Mouse (Mus musculus): ENCODE measurements around the gene Tmod4. TPM values are rescaled to one million over a fixed set of nuclear protein-coding genes. Genes with fewer than 3 reads are reported as not detected.
A peak's percentile ranks its signal among the peaks of the same experiment; 100 is the strongest.

The Tmod4 gene
- total RNA-seq, 2 experiments from 2014 or later: 511 to 517 TPM

- intact Hi-C loops (cut with DNase I; ENCODE audit: low total_unique reads): no loop called here
- no peak for DNase-seq
Measured at GRCm38 (mm10) chr3:95164256-95164550, 39.9 kb downstream of the Tmod4 start.

DNA sequence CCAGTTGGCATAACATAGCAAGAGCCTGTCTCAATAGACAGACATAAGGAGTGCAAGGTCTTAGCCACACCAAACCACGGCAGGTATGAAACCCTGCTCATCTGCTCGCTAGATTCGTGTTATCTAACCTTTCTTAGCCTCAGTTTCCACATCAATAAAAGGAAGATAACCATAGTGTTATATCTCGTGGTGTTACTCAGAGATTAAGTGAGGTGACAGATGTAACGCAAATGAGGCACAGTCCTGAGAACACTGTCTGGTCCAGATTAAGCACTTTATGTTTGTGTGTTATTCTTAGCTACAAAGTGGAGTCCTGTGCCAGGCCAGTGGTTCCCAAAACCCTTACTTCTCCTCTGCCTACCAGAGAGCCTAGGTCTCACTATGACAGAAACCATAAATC is 40.6 kb downstream of the Tmod4 start:
- intact Hi-C loops (cut with DNase I; ENCODE audit: low total_unique reads): no loop called here
- no peak for DNase-seq

DNA sequence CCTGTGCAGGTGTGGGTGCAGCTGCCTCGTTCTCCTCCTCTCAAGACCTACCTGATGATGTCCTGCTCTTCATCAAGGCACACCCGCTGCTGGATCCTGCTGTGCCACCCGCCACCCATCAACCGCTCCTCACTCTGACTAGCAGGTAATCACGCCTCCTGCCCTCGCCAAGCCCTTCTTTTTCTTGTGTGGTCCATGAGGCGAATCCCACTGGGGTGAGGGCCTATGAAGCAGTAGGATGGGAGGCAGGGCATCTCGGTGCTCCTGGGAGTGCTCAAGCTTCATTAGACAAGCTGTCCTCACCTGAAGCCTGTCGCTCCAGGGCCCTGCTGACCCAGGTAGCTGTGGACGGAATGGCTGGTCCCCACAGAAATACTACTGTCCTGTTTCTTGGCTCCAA is 45.7 kb downstream of the Tmod4 start:
- DNase-seq: no peak
- intact Hi-C loops (cut with DNase I; ENCODE audit: low total_unique reads): loop anchor here (5.0 kb wide), 1 partner anchor 33 kb away; no protein-coding TSS in a partner anchor

GRCm38 (mm10) chr3:95171105-95171504 is 46.8 kb downstream of the Tmod4 start:
- DNase-seq: no peak
- intact Hi-C loops (cut with DNase I; ENCODE audit: low total_unique reads): loop anchor here (5.0 kb wide), 1 partner anchor 34 kb away; no protein-coding TSS in a partner anchor

DNA sequence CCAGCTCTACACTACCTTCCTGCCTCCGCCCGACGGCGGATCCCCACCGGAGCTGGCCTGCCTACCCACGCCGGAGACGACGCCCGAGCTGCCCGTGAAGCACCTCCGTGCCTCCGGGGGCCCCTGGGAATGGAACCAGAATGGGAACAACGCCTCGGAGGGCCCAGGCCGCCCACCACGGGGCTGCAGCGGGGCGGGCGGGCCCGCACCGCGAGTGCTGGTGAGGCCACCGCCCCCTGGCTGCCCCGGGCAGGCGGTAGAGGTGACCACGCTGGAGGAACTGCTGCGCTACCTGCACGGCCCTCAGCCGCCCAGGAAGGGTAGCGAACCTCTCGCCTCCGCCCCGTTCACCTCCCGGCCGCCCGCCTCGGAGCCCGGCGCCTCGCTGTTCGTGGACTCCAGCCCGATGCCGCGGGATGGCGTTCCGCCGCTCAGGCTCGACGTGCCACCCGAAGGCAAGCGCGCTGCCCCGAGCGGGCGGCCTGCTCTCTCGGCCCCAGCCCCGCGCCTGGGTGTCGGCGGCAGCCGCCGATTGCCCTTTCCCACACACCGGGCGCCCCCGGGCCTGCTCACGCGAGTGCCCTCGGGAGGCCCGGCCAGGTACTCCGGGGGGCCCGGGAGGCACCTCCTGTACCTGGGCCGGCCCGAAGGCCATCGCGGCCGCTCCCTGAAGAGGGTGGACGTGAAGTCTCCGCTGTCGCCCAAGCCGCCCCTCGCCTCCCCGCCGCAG is 48.4 kb downstream of the Tmod4 start:
- intact Hi-C loops (cut with DNase I; ENCODE audit: low total_unique reads): loop anchor here (5.0 kb wide), 1 partner anchor 35 kb away; no protein-coding TSS in a partner anchor
- no peak for DNase-seq

DNA sequence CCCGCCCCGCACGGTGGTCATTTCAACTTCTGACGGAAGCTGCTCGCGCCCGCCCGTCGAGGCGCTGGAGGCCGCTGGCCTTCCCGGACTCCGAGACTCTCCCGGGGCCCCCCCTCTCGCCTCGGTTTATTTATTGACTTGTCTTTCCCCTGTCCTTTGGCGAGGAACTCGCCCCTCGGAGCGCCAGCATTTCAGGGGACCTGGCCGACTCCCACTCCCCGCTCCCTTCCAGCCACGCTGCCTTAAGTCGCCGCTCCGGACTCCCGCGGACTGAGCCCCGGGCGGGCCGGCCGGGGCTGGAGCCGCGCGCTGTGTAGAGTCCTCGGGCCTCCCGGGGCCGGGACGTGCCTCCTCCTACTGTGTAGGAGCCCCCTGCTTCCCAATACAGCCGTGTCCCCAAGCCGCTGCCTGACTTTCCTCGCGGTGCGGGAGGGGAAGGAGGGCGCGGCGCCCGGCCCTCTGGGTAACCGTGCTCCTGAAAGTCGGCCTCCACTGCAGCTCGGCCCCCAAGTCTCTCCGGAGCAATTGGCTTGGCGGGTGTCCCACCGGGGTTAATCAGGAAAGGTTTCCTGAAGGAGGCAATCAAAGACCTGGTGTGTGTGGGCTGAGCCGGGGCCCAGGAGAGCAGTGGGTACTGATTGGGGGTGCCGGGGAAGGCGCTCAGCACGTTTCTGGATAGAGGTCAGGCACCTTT is 49.1 kb downstream of the Tmod4 start:
- peak; percentile 42 for DNase-seq
- intact Hi-C loops (cut with DNase I; ENCODE audit: low total_unique reads): loop anchor here (5.0 kb wide), 1 partner anchor 36 kb away; no protein-coding TSS in a partner anchor

DNA sequence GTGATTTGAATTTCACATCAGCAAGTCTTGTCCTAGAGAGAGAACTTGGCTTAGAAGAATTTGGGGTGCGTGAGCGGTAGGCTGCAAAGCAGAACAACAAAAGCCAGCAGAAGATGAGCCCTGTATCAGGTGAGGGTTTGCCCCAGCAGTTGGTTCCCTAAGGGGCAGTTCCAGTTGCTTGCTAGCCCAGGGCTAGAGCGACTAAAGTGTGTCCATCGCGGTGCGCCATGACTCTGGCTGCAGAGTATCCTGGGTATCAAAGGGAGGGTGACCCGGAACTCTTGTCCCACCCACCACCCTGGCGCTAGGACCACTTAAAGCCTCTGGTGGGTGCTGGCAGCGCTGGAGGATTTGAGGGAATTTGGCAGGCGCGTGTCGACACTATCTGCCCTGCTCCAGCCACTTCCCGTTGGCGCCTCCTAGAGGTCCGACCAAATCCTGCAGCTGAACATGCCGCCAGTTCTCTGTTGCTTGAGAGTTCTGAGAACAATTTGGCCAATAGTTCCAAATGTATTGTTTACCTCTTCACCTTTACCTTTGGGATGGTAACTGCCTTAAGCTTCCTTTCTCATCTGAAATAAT is 49.8 kb downstream of the Tmod4 start:
- intact Hi-C loops (cut with DNase I; ENCODE audit: low total_unique reads): loop anchor here (5.0 kb wide), 1 partner anchor 37 kb away; no protein-coding TSS in a partner anchor

DNA sequence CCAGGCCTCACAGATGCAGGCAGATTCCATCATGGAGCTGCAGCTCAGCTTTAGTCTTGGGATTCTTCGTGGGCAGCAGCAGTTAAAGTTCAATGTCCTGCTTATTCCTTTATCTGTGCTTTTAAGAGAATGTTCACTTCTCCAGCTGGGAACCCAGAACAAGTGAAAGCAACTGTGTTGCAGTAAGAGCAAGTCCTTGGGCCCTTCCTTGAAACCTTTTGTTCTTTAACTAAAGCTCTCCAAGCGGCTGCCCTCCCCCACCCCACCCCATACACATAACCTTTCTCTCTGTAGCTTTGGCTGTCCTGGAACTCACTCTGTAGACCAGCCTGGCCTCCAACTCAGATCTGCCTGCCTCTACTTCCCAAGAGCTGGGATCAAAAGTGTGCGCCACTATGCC is 52.2 kb downstream of the Tmod4 start:
- intact Hi-C loops (cut with DNase I; ENCODE audit: low total_unique reads): no loop called here
- no peak for DNase-seq

More for the DNA sequence above, 49.8 kb downstream of the Tmod4 start:
- peak; percentile 89 for DNase-seq

GRCm38 (mm10) chr3:95177583-95177982 is 53.3 kb downstream of the Tmod4 start:
- intact Hi-C loops (cut with DNase I; ENCODE audit: low total_unique reads): no loop called here
- no peak for DNase-seq

Small RNAs within 50 kb of the gene (microRNA-seq; reads per million reads assigned to microRNA genes)
- gene Mir8099-1: 0 reads per million in 2 experiments

Other genes with a start within 250 kb of the Tmod4 start
- gene Psmb4, start 237.5 kb upstream of the Tmod4 start, total RNA-seq (2021): 100 to 1,000 TPM; 202 to 211 TPM
- gene Selenbp1, start 191.4 kb upstream of the Tmod4 start, total RNA-seq (2021): 1 to 10 TPM; 8.9 to 9.5 TPM
- 1 to 10 TPM; 5.8 to 7.2 TPM for gene Rfx5, start 170.4 kb upstream of the Tmod4 start, total RNA-seq (2021)
- 10 to 100 TPM; 23.5 to 24.1 TPM for gene Pi4kb, start 149.7 kb upstream of the Tmod4 start, total RNA-seq (2021)
- gene Zfp687, start 109.0 kb upstream of the Tmod4 start, total RNA-seq (2021): 10 to 100 TPM; 12.4 to 13.8 TPM
- gene Psmd4, start 81.9 kb upstream of the Tmod4 start, total RNA-seq (2021): 100 to 1,000 TPM; 155 to 162 TPM
- gene Pip5k1a, start 17.5 kb upstream of the Tmod4 start, total RNA-seq (2021): 10 to 100 TPM; 17.4 to 18.9 TPM
- 10 to 100 TPM; 29.6 to 41.0 TPM for gene Vps72, start 13.5 kb upstream of the Tmod4 start, total RNA-seq (2021)
- 10 to 100 TPM; 31.8 to 40.5 TPM for gene Scnm1, start 9.5 kb downstream of the Tmod4 start, total RNA-seq (2021)
- gene Lysmd1, start 9.6 kb downstream of the Tmod4 start, total RNA-seq (2021): 1 to 10 TPM; 7.4 to 8.4 TPM
- gene Tnfaip8l2, start 17.9 kb downstream of the Tmod4 start, total RNA-seq (2021): under 1 TPM; 0.82 to 0.92 TPM
- 100 to 1,000 TPM in 1 of 2 experiments, 10 to 100 TPM in 1; 97.1 to 106 TPM for gene Sema6c, start 36.0 kb downstream of the Tmod4 start, total RNA-seq (2021)
- 1 to 10 TPM; 7.3 to 8.1 TPM for gene Gabpb2, start 93.4 kb downstream of the Tmod4 start, total RNA-seq (2021)
- 10 to 100 TPM; 18.8 to 24.5 TPM for gene Cdc42se1, start 104.3 kb downstream of the Tmod4 start, total RNA-seq (2021)
- gene Mllt11, start 107.7 kb downstream of the Tmod4 start, total RNA-seq (2021): 10 to 100 TPM; 41.2 to 43.5 TPM
- gene Gm128, start 117.1 kb downstream of the Tmod4 start, total RNA-seq (2021): under 1 TPM in 1 of 2 experiments, not detected in 1; 0.16 TPM
- not detected for gene Bnipl, start 126.7 kb downstream of the Tmod4 start, total RNA-seq (2021)
- 10 to 100 TPM; 19.6 to 22.5 TPM for gene Mindy1, start 156.9 kb downstream of the Tmod4 start, total RNA-seq (2021)
- 10 to 100 TPM; 35.3 to 35.6 TPM for gene Prune1, start 157.6 kb downstream of the Tmod4 start, total RNA-seq (2021)
- under 1 TPM; 0.18 to 0.27 TPM for gene Anxa9, start 182.7 kb downstream of the Tmod4 start, total RNA-seq (2021)
- gene Cers2, start 190.3 kb downstream of the Tmod4 start, total RNA-seq (2021): 10 to 100 TPM; 27.8 to 33.2 TPM
- 10 to 100 TPM; 10.4 to 12.8 TPM for gene Setdb1, start 232.7 kb downstream of the Tmod4 start, total RNA-seq (2021)

All from gastrocnemius, postnatal 14 days (tissue).